Mouse (Mus musculus) testis, postnatal 10 days (tissue): Measurements from ENCODE around the gene Kbtbd13.

Experiments
- DNase-seq: peaks from one replicate; pipeline ENCODE4 v3.0.0; 2021; ENCODE audit warnings: low spot score

The Kbtbd13 gene

GRCm38 (mm10) chr9:65393606-65394005 is 2.2 kb upstream of the Kbtbd13 start:
- no peak for DNase-seq

DNA sequence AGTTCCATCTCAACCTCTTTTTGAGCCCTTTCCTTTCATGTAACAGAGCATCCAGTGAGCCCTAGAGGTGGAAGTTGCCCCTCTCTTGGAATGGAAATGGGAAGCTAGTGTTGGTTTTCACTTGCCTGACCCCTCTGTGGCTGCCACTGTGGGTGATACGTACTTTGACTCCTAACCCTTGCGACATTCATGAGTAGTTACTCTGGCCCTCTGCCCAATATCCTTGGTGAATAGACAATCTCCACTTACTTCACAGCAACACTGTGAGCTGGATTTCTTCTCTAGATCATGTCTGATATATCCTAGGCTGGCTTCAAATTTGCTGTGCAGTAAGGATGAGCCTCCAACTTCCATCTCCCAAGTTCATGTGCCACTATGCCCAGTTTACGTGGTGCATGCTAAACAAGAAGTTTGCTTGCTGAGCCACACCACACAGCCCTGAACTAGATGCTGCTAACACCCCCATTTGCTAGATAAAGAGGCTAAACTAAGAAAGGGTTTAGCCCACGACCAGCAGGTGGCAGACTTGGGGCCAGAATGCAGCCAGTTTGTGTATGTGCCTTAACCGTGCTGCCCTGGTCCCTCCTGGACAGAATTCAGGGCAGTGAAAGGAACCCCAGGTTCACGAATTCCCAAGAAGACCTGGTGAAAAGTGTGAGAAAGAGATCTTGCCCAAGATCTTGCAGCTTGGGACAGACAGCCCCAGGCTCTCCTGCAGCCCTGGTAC is 1.3 kb upstream of the Kbtbd13 start:
- peak; percentile 89 for DNase-seq

- no peak for DNase-seq
These were observed 470 bp downstream of the Kbtbd13 start for GRCm38 (mm10) chr9:65390752-65391612.

- no peak for DNase-seq
These were observed 4.9 kb downstream of the Kbtbd13 start for GRCm38 (mm10) chr9:65386373-65387140.

DNA sequence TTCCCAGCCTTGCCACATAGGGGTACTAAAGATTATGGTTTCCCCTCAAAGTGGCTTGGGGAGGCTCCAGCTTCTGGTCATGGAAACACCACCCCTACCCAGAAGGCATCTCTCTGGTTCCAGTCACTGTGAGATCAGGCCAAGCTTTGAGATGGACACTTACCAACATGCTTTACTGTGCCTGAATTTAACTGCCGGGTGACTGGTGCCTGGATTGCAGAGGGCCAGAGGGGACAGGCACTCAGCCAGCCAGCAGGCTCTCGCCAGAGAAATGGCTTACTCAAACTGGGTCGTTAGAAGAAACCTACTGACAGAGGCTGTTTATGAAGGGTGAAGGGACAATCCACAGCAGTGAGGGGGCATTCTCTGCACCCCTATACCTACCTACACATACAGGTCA is 7.2 kb downstream of the Kbtbd13 start:
- no peak for DNase-seq

- no peak for DNase-seq
These were observed 8.7 kb downstream of the Kbtbd13 start for GRCm38 (mm10) chr9:65382751-65383097.

GRCm38 (mm10) chr9:65382031-65382750 is 9.3 kb downstream of the Kbtbd13 start:
- DNase-seq = no peak

GRCm38 (mm10) chr9:65381017-65381590 is 10.3 kb downstream of the Kbtbd13 start:
- DNase-seq = no peak

DNA sequence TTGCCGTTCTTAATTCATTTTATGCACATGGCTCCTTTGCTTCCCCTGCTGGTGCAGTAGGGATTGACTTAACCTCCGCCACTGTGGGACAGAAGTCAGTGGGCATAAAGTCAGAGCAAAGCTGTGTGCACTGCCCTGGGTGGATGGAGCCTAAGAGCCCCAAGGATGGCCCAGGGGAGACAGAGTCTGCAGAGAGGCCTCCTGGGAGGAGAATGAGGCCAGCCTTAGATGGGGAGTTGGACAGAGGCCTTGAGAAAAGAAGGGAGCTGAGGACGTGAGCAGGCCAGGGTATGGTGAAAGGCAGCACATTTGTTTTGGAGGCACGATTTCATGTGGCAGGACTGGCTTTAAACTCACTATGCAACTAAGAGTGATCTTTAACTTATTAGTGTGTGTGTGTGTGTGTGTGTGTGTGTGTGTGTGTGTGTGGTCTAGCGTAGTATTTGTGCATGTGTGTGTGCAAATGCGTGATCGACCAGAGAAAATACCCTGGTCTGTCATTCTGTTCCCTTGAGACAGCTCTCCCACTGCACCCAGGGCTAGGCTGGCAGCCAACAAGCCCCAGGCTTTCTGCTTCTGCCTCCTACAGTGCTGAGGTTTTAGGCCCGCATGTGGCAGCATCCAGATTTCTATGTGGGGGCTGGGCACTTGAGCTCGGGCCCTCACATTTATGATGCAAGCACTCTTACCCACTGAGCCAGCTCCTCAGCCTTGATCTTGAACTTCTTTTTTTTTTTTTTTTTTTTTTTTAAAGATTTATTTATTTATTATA is 16.1 kb downstream of the Kbtbd13 start:
- no peak for DNase-seq

DNA sequence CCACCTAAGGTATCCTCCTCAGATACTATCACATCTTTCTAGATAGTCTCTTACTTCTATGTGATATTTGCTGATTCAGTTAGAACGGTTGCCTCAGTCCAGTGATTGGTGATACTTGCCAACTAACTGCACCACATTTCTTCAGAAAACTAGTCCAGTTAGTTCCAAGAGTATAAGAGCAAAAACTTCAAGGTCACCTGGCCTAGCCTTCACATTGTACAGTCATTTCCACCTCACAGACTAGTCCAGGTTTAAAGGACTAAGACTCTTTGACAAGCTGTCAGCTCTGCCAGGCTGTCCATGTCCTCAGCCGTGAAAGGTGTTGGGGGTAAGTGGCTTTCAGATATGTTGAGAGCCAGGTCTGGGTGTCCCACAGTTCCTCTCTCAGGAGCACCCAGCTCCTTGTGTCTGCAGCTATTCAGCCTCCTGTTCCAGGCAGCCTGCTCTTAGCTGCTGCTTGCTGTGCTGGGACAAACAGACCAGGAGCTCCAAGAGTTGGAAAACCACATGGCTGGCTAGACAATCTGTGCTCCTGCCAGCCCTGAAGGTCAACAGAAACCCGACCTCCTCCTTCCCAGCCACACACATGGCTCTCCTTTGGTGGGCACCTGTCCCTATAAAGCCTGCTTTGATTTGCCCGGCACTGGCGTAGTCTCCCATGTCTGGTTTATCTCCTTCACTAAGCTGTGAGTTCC is 16.8 kb downstream of the Kbtbd13 start:
- no peak for DNase-seq

DNA sequence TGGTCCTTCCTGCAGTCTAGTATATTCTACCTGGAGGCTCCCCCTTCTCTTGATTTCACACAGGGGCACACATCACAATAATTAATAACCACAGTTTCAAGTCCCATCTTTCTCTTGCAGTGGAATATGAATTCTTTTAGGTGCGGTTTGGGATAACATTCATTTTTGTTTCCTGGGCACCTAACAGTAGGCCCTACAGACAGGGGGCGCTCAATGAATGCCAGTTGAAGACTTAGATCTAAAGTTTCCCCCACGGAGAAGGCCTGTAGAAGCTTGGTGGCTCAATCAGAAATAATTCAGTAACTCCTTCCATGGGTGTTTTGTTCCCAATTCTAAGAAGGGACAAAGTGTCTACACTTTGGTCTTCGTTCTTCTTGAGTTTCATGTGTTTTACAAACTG is 19.0 kb downstream of the Kbtbd13 start:
- DNase-seq = peak; percentile 79

GRCm38 (mm10) chr9:65371756-65372155 is 19.7 kb downstream of the Kbtbd13 start:
- DNase-seq = no peak

- peak; percentile 28 for DNase-seq
These were observed 25.7 kb downstream of the Kbtbd13 start for GRCm38 (mm10) chr9:65365721-65366120.

DNA sequence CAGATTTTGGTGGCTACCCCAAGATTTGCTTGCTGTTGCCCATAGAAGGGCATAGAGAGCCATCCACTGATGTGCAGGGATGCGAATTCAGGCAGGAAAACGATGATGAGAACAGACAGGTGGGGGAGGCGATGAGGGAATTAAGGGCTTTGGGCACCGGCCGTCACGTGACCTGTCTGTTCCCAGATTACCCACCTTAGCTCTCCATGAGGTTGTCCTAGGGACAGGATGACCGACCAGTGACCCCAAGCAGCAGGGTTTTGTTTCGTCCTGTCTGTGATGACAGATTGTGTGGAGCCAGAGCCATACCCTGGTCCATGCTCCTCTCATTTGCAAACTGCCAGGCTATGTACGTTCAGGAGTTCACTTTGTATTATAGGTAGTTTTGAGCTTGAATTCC is 27.8 kb downstream of the Kbtbd13 start:
- DNase-seq = peak; percentile 36

DNA sequence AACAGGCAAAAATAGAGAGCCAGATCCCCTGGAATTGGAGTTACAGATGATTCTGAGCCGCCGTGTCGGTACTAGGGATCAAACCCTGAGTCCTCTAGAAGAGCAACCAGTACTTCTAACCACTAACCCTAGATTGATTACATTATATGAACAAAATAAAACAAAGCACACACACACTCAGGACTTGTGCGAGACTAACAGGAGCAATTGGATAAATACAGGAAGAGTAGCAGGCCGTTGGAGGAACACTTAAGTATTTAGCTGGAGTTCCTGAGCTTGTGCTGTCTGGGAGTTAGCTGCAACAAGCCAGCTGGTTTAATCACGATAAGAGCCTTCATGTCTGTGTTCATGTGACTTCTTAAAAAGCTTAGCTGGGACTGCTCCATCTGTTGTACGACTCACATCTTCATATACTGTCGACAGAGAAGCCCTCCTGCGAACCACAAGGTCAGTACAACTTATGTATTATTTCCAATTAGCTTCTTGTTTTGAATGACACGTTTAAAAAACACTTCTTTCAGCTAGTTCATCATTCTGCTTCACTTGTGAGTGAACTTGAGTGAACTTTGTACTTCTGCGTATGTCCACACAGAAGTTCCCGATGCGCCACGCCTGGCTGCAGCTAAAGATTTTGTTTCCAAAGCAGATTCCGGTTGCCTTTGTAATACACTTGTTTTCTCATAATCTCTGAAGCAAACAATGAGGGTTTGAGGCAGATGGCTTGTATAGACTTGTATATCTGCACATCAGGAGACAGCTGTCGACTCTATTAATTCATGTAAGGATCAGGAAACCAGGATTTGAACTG is 30.6 kb downstream of the Kbtbd13 start, which contains the start of gene Ubap1l:
Gene Ubap1l, plus strand, starts transcription at position 401 of the 808 bp plus-strand sequence.
- peak; percentile 31 for DNase-seq

GRCm38 (mm10) chr9:65358956-65359480 is 32.4 kb downstream of the Kbtbd13 start:
- no peak for DNase-seq

DNA sequence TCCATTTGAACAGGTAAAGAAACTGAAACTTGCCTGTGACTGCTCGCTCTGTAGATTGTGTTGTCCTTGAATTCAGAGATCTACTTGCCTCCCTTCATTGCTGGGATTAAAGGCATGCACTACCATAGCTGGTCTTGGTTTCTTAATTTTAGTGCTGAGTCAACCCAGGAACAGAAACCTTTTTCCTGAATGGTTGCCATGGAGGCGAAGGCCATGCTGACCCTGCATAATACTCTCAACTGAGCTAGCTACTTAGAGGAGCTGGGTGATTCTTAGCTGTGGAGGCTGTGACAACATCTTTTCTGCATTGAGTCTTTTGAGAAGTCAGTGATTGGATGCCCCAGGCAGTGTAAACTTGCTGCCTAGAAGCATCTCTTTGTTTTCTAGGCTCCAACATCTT is 34.5 kb downstream of the Kbtbd13 start:
- no peak for DNase-seq

DNA sequence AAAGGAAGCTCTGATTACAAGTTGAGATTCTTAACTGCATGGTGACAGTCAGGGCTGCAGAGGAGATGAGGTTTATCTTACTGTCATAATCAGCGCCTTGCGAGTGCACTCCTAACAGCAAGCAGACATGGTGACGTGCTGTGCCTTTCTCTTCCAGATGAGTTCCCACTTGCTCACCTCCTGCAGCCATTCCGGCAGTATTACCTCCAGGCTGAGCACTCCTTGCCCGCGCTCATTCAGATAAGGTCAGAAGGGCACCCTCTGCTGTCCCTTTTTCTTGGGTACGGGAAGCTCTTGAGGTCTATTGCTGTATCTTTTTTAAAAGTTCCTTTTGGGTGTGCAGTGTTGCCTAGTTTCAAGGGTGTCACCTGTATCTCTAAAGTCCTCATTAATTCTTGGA is 34.9 kb downstream of the Kbtbd13 start:
- no peak for DNase-seq

DNA sequence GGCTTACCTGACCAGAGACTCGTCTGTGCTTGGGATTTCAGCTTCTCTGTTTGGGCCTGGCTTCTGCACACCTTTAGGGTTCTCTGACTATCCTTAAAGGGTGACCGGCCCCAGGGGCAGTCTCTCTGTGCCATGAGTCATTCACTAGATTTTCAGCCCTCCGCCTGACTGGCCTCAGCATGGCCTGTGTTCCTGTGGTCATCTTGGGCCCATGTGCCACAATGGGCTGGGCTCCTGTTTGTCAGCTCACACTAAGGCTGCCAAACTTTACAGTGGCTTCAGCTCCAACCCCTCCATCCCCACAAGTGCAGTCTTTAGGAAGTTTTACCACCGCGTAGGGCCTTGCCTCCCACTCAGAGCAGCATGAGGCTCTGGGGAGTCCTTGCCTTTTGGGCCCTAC is 38.2 kb downstream of the Kbtbd13 start:
- DNase-seq = no peak
